Mouse (Mus musculus): Measurements from ENCODE around the gene Tmem202. TPM values are rescaled to one million over a fixed set of nuclear protein-coding genes. Genes with fewer than 3 reads are reported as not detected.

The Tmem202 gene
- polyA plus RNA-seq, 1 experiment from 2014 or later, result not detected

DNA sequence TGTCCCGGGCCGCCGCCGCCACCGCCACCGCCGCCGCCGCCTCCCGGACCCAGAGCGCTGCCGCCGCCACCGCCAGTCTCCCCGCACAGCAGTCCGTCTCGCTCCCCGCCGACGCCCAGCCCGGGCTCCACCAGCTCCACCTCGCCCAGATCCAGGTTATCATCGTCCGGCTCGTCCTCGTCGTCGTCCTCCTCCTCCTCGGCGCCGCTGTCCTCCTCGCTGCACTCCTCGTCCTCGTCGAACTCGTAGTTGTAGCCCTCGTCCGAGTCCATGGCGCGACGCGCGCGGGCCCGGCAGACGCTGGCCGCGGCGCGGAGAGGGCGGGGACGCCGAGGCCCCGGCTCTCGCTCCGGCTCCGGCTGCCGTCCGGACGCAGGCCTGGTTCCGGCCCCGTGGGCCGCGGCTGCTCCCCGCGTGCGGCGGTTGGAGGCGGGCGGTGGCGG lies 53.5 kb downstream of the Tmem202 start:
- peaks cover 6% of the 10 kb centered on the region; the same call in 1 of the 2 replicates for H3K4me1 ChIP-seq (ENCODE audit: control insufficient read depth, insufficient read depth, low read length)
- H3K27me3 ChIP-seq (ENCODE audit: control insufficient read depth, insufficient read depth, low read length), result no peaks in the 10 kb centered on the region
- peak overlapping the region; percentile 99 for H3K9ac ChIP-seq (ENCODE audit: low read length)
- under 1% methylated on average over 40 of the region's 71 CpGs for WGBS
- peak; percentile 71 for ATAC-seq (ENCODE audit: insufficient read depth, low FRiP score)
- H3K9me3 ChIP-seq (replicated peaks; ENCODE audit: control insufficient read depth, low read length), result no peaks in the 10 kb centered on the region
- peak overlapping the region; percentile 100 for H3K4me3 ChIP-seq (replicated peaks; ENCODE audit: low read length)
- H3K4me2 ChIP-seq (ENCODE audit: low read depth, low read length), result peak overlapping the region; percentile 73
- H3K36me3 ChIP-seq (ENCODE audit: control insufficient read depth, insufficient read depth, low read length), result no peaks in the 10 kb centered on the region
- peak overlapping the region; percentile 99 for H3K27ac ChIP-seq (ENCODE audit: low read length)

DNA sequence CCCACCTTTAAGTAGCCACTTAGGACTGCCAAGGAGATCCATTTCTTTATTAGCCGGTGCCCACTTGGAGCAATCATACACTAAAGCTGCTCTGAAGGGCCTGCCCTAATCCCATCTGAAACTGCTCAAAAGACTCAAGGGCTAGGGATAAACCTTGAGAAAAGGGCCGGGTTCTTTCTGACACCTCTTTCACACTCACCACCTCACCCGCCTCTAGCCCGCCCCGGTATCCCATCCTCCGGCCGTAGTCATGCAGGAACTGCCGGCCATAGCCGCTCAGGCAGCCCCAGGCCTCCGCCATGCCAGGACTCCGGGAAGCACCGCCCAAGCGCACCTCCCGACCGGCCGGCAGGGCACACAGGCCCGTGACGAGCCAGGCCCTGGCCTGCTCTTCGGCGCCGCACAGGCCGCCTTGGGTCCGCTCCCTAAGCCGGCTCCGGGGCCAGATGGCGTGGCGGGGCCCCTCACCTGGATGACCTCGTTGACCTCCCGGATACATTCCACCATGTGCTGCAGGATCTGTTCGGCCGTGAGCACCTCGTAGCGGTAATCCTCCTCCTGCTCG lies 54.1 kb downstream of the Tmem202 start:
- Histone ChIP-seq H3K4me2 (ENCODE audit: low read depth, low read length) (peak overlapping the region; percentile 73), H3K27me3 (ENCODE audit: control insufficient read depth, insufficient read depth, low read length) (no peaks in the 10 kb centered on the region), H3K4me3 (replicated peaks; ENCODE audit: low read length) (peak overlapping the region; percentile 100), H3K9me3 (replicated peaks; ENCODE audit: control insufficient read depth, low read length) (no peaks in the 10 kb centered on the region), H3K9ac (ENCODE audit: low read length) (peak overlapping the region; percentile 99), H3K27ac (ENCODE audit: low read length) (peak overlapping the region; percentile 99), H3K4me1 (ENCODE audit: control insufficient read depth, insufficient read depth, low read length) (peaks cover 6% of the 10 kb centered on the region; the same call in 1 of the 2 replicates), H3K36me3 (ENCODE audit: control insufficient read depth, insufficient read depth, low read length) (no peaks in the 10 kb centered on the region)
- ATAC-seq (ENCODE audit: insufficient read depth, low FRiP score), result peak; percentile 30
- WGBS, result under 1% methylated on average over 32 of the region's 34 CpGs

DNA sequence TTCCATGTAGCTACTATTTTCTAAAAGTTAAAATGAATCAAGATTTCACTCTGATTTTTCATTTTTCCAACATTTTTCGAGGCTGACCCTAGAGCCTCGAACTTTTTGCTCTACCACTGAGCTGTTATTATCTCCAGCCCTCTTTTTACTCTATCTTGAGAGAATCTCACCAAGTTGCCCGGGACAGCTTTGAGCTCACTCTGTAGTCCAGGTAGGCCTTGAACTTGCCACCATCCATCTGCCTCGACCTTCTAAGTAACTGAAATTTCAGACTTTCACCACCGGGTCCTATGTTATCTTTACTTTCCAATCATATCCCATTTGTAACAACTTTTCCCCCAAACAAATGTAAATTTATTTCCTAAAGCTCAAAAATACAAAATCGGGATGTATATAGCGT lies 54.9 kb downstream of the Tmem202 start:
- no peaks in the 10 kb centered on the region for H3K36me3 ChIP-seq (ENCODE audit: control insufficient read depth, insufficient read depth, low read length)
- ATAC-seq (ENCODE audit: insufficient read depth, low FRiP score), result no peak
- H3K4me1 ChIP-seq (ENCODE audit: control insufficient read depth, insufficient read depth, low read length), result peaks cover 6% of the 10 kb centered on the region; the same call in 1 of the 2 replicates
- WGBS, result 9% methylated on average over 7 of the region's 7 CpGs
- peak overlapping the region; percentile 73 for H3K4me2 ChIP-seq (ENCODE audit: low read depth, low read length)
- H3K27me3 ChIP-seq (ENCODE audit: control insufficient read depth, insufficient read depth, low read length), result no peaks in the 10 kb centered on the region
- H3K9ac ChIP-seq (ENCODE audit: low read length), result peak overlapping the region; percentile 99
- no peaks in the 10 kb centered on the region for H3K9me3 ChIP-seq (replicated peaks; ENCODE audit: control insufficient read depth, low read length)
- H3K27ac ChIP-seq (ENCODE audit: low read length), result no peak overlapping the region
- H3K4me3 ChIP-seq (replicated peaks; ENCODE audit: low read length), result peak overlapping the region; percentile 100

- no peak overlapping the region for H3K27ac ChIP-seq (ENCODE audit: low read length)
- no peak overlapping the region for H3K9ac ChIP-seq (ENCODE audit: low read length)
- no peak overlapping the region for H3K4me3 ChIP-seq (replicated peaks; ENCODE audit: low read length)
- no peaks in the 10 kb centered on the region for H3K9me3 ChIP-seq (replicated peaks; ENCODE audit: control insufficient read depth, low read length)
- H3K4me2 ChIP-seq (ENCODE audit: low read depth, low read length), result no peak overlapping the region
- no peak for ATAC-seq (ENCODE audit: insufficient read depth, low FRiP score)
- H3K4me1 ChIP-seq (ENCODE audit: control insufficient read depth, insufficient read depth, low read length), result peaks cover 10% of the 10 kb centered on the region
- H3K27me3 ChIP-seq (ENCODE audit: control insufficient read depth, insufficient read depth, low read length), result no peaks in the 10 kb centered on the region
- no peaks in the 10 kb centered on the region for H3K36me3 ChIP-seq (ENCODE audit: control insufficient read depth, insufficient read depth, low read length)
- 23% methylated on average over 1 of the region's 1 CpGs for WGBS
Observed at GRCm38 (mm10) chr9:59482419-59482818, 57.2 kb downstream of the Tmem202 start.

DNA sequence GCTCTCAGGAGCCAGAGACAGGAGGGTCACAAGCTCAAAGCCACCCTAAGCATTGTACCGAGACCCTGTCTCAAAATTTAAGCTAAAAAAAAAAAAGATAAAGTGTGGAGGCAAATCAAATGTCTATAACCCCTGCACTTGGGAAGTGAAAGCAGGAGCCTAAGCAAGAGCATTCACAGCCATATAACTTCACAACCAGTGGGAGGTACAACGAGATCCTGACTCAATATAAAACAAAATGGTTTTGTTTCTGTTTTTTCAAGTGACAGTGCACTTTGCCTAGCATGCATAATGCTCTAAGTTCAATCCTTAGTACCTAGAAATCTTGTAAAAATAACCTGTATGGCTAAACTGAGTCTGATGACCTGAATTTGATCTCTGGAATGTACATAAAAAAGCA lies 63.0 kb downstream of the Tmem202 start:
- ATAC-seq (ENCODE audit: insufficient read depth, low FRiP score), result no peak
- H3K27me3 ChIP-seq (ENCODE audit: control insufficient read depth, insufficient read depth, low read length), result no peaks in the 10 kb centered on the region
- H3K9me3 ChIP-seq (replicated peaks; ENCODE audit: control insufficient read depth, low read length), result no peaks in the 10 kb centered on the region
- peaks cover 6% of the 10 kb centered on the region for H3K4me1 ChIP-seq (ENCODE audit: control insufficient read depth, insufficient read depth, low read length)
- WGBS, result 90% methylated on average over 2 of the region's 2 CpGs
- H3K9ac ChIP-seq (ENCODE audit: low read length), result no peak overlapping the region
- H3K27ac ChIP-seq (ENCODE audit: low read length), result no peak overlapping the region
- no peak overlapping the region for H3K4me2 ChIP-seq (ENCODE audit: low read depth, low read length)
- H3K36me3 ChIP-seq (ENCODE audit: control insufficient read depth, insufficient read depth, low read length), result no peaks in the 10 kb centered on the region
- H3K4me3 ChIP-seq (replicated peaks; ENCODE audit: low read length), result no peak overlapping the region

- Histone ChIP-seq H3K4me2 (ENCODE audit: low read depth, low read length) (no peak overlapping the region), H3K4me1 (ENCODE audit: control insufficient read depth, insufficient read depth, low read length) (peaks cover 6% of the 10 kb centered on the region), H3K27ac (ENCODE audit: low read length) (no peak overlapping the region), H3K4me3 (replicated peaks; ENCODE audit: low read length) (no peak overlapping the region), H3K9me3 (replicated peaks; ENCODE audit: control insufficient read depth, low read length) (no peaks in the 10 kb centered on the region), H3K9ac (ENCODE audit: low read length) (no peak overlapping the region), H3K27me3 (ENCODE audit: control insufficient read depth, insufficient read depth, low read length) (no peaks in the 10 kb centered on the region), H3K36me3 (ENCODE audit: control insufficient read depth, insufficient read depth, low read length) (no peaks in the 10 kb centered on the region)
- ATAC-seq (ENCODE audit: insufficient read depth, low FRiP score), result no peak
- WGBS, result 69% methylated on average over 1 of the region's 1 CpGs
Observed at GRCm38 (mm10) chr9:59474838-59475237, 64.8 kb downstream of the Tmem202 start.

GRCm38 (mm10) chr9:59473171-59473570 lies 66.5 kb downstream of the Tmem202 start:
- Histone ChIP-seq H3K27ac (ENCODE audit: low read length) (no peak overlapping the region), H3K4me3 (replicated peaks; ENCODE audit: low read length) (no peak overlapping the region), H3K4me1 (ENCODE audit: control insufficient read depth, insufficient read depth, low read length) (peaks cover 6% of the 10 kb centered on the region), H3K27me3 (ENCODE audit: control insufficient read depth, insufficient read depth, low read length) (no peaks in the 10 kb centered on the region), H3K9me3 (replicated peaks; ENCODE audit: control insufficient read depth, low read length) (no peaks in the 10 kb centered on the region), H3K9ac (ENCODE audit: low read length) (no peak overlapping the region), H3K4me2 (ENCODE audit: low read depth, low read length) (no peak overlapping the region), H3K36me3 (ENCODE audit: control insufficient read depth, insufficient read depth, low read length) (no peaks in the 10 kb centered on the region)
- ATAC-seq (ENCODE audit: insufficient read depth, low FRiP score), result no peak
- 80% methylated on average over 2 of the region's 2 CpGs for WGBS

- H3K27ac ChIP-seq (ENCODE audit: low read length), result no peak overlapping the region
Observed at GRCm38 (mm10) chr9:59469446-59469845, 70.2 kb downstream of the Tmem202 start.

More at GRCm38 (mm10) chr9:59469446-59469845, 70.2 kb downstream of the Tmem202 start:
- Histone ChIP-seq H3K4me2 (ENCODE audit: low read depth, low read length) (no peak overlapping the region), H3K4me3 (replicated peaks; ENCODE audit: low read length) (no peak overlapping the region), H3K27me3 (ENCODE audit: control insufficient read depth, insufficient read depth, low read length) (no peaks in the 10 kb centered on the region), H3K36me3 (ENCODE audit: control insufficient read depth, insufficient read depth, low read length) (no peaks in the 10 kb centered on the region), H3K9me3 (replicated peaks; ENCODE audit: control insufficient read depth, low read length) (no peaks in the 10 kb centered on the region), H3K4me1 (ENCODE audit: control insufficient read depth, insufficient read depth, low read length) (no peaks in the 10 kb centered on the region; the same call in 1 of the 2 replicates), H3K9ac (ENCODE audit: low read length) (no peak overlapping the region)
- WGBS, result 63% methylated on average over 1 of the region's 1 CpGs
- no peak for ATAC-seq (ENCODE audit: insufficient read depth, low FRiP score)
